Mouse (Mus musculus): ENCODE data around the gene Krt5.
"Not testable (repeated sequence)": the region's sequence is repeated elsewhere in the genome, so short reads cannot be mapped to it uniquely, and the experiment has no call there.

Gene Krt5

GRCm38 (mm10) chr15:101712720-101713119 is at the start of gene Krt5:
Krt5 (minus strand) TSS chr15:101712898.
- DNase-seq, result no peak

- peak; percentile 57 to 66 for DNase-seq
Measured at GRCm38 (mm10) chr15:101742711-101743110, 30.0 kb upstream of the Krt5 start, which contains the start of gene Krt71. Krt71 (minus strand) TSS chr15:101743109.

- DNase-seq, result no peak
Measured at GRCm38 (mm10) chr15:101737786-101738185, 25.1 kb upstream of the Krt5 start.

- no peak for DNase-seq
Measured at GRCm38 (mm10) chr15:101730653-101731052, 18.0 kb upstream of the Krt5 start.

- no peak for DNase-seq
Measured at GRCm38 (mm10) chr15:101724686-101725085, 12.0 kb upstream of the Krt5 start.

GRCm38 (mm10) chr15:101715831-101716230 is 3.1 kb upstream of the Krt5 start:
- no peak for DNase-seq

GRCm38 (mm10) chr15:101714356-101714755 is 1.7 kb upstream of the Krt5 start:
- no peak for DNase-seq

- DNase-seq, result peak in 1 of 2 experiments; percentile 28
Measured at GRCm38 (mm10) chr15:101713731-101714130, 1.0 kb upstream of the Krt5 start.

- peak; percentile 21 to 26 for DNase-seq
Measured at GRCm38 (mm10) chr15:101708683-101709082, 4.0 kb downstream of the Krt5 start.

GRCm38 (mm10) chr15:101707454-101707853 is 5.2 kb downstream of the Krt5 start:
- DNase-seq, result no peak

GRCm38 (mm10) chr15:101704066-101704465 is 8.6 kb downstream of the Krt5 start:
- peak; percentile 31 to 53 for DNase-seq

- no peak for DNase-seq
Measured at GRCm38 (mm10) chr15:101702380-101702779, 10.3 kb downstream of the Krt5 start.

GRCm38 (mm10) chr15:101699866-101700265 is 12.8 kb downstream of the Krt5 start:
- DNase-seq, result no peak

GRCm38 (mm10) chr15:101699192-101699591 is 13.5 kb downstream of the Krt5 start:
- no peak for DNase-seq

- DNase-seq, result peak; percentile 67 to 73
Measured at GRCm38 (mm10) chr15:101697326-101698188, 15.1 kb downstream of the Krt5 start.

- no peak for DNase-seq
Measured at GRCm38 (mm10) chr15:101694207-101694606, 18.5 kb downstream of the Krt5 start, which contains the start of gene Krt6a. Krt6a (minus strand) TSS chr15:101694307.

- DNase-seq, result not testable (repeated sequence)
Measured at GRCm38 (mm10) chr15:101690460-101690859, 22.2 kb downstream of the Krt5 start.

- no peak for DNase-seq
Measured at GRCm38 (mm10) chr15:101688161-101688560, 24.5 kb downstream of the Krt5 start.

GRCm38 (mm10) chr15:101680187-101680586 is 32.5 kb downstream of the Krt5 start, which contains the start of gene Krt6b:
Krt6b (minus strand) TSS chr15:101680287.
- DNase-seq, result no peak

- DNase-seq, result no peak
Measured at GRCm38 (mm10) chr15:101675978-101676377, 36.7 kb downstream of the Krt5 start.

Measured in cerebellum, postnatal 10 days (tissue).